Mouse (Mus musculus) urinary bladder, adult 2 months (tissue): ENCODE data around the gene Ebpl. TPM values are rescaled to one million over a fixed set of nuclear protein-coding genes. Genes with fewer than 3 reads are reported as not detected.

Source experiments
- DNase-seq: peaks from one replicate; pipeline ENCODE4 v3.0.0; 2022; ENCODE audit warnings: low spot score
- polyA plus RNA-seq: library from polyadenylated mRNA; depleted of rRNA; stranded (reverse); fragments of >200 nt; gene quantifications from 2 replicates; pipeline ENCODE4 v1.2.3, GENCODE M21; 2012; rRNA removed

Gene Ebpl
- 10.8 and 10.9 TPM in 2 replicates for polyA plus RNA-seq

DNA sequence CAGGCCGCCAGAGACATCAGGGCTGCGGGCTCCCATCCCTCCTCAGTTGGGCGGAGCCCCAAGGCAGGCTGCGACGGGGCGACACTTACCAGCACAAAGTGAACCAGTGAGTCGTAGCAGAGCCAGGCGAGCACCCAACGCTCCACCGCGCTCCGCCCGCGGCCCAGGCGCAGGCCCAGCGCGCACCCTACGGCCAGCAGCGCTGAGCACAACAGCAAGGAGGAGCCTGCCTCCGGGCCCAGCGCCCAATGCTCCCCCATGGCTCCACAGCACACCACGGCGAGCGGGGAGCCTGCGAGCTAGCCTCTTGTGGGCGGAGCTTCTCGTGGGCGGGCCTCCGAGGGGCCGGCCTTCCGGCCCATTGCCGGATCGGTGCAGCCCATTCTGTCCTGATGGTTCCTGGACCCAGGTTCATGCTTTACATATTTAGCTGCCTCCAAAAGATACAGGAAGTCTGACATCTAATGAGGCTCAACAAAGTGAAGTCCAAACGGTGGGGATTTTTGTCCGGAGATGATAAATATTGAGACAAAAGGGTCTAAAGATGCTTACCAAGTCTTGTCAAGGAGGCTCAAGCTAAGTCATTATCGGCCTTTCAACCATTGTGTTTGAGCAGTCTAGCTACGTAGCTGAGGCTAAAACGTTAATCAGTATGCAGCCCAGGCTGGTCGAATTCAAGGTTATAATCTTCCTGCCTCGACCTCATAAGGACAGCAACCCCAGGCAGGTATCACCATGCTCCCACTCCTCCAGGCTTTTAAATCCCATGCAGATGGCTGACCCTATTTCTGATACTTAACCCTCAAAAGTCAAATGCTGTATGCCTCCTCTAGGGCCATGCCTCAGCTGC lies at the start of gene Ebpl:
Gene Ebpl (minus strand): TSS at position 309 of the 850 bp plus-strand sequence.
- peak; percentile 90 for DNase-seq

DNA sequence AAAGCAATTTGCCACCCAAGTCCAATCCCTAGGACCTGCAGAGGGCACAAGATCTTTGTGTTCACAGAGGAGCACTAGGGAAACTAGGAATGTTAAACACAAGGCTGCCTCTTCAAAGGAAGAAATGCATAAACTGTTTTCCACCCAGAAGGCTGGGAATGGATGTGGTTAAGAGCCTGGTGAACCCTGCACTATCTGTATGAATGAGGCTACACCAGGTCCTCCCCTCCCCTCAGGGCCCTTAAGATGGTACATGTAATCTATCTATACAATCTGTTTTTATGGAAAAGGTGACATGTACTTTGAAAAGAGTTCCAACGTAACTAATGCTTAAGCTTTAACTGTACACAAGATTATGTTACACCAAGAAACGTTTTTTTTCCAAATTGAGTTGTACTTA lies 49.8 kb upstream of the Ebpl start:
- no peak for DNase-seq

DNA sequence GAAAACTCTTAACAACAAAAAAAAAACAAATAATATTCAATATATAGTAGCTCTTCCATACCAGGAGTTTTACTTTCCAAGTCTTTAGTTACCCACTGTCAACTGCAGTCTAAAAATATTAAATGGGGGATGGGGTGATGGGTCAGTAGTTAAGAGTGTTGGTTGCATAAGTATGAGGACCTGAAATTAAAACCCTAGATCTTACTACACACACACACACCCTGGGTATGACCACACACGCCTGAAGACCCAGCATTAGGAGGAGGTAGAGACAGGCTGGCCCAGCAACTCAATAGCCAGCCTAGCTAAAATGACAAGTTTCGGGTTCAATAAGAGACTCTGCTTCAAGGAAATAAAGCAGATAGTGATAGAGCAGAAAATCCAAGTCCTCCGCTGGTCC lies 46.8 kb upstream of the Ebpl start:
- DNase-seq: no peak

DNA sequence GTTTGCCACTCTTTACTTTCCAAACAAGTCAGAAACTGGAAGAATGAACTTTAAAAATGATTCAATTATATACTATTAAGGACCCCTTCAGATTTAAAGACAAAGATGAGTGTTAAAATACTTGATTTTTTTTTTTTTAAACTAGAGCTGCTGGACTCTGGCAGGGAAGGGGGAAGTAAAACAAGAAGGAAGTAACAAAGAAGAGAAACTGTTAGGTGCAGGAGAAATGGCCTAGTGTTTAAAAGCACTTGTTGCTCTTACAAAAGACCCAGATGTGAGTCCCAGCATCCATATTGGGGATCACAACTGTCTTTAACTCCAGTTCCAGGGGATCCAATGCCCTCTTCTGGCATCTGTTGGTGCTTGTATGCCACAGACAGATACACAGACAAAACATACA lies 45.5 kb upstream of the Ebpl start:
- no peak for DNase-seq

GRCm38 (mm10) chr14:61404941-61405340 lies 44.7 kb upstream of the Ebpl start:
- DNase-seq: no peak

- DNase-seq: no peak
Observed at GRCm38 (mm10) chr14:61394745-61395144, 34.5 kb upstream of the Ebpl start.

GRCm38 (mm10) chr14:61390586-61390985 lies 30.3 kb upstream of the Ebpl start:
- no peak for DNase-seq

DNA sequence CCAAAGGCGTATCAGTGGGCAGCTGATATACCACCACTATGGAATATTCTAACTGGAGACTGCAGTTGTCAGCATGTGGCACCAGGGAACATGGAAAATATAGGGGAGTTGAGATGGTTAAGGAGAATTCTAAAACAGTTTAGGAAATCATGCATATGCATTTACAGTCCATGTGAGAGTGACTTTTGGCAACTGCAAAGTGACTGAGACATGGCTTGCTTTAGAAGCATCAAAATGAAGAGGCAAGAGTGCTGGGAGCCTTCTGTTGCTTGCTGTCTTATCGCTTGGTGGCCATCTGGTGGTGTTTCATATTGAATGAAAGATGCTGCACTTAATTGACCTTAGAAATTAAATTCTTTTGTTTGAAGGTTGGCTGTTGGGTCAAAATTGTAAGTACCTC lies 7.1 kb upstream of the Ebpl start:
- no peak for DNase-seq

- no peak for DNase-seq
Observed at GRCm38 (mm10) chr14:61364656-61365055, 4.4 kb upstream of the Ebpl start.

DNA sequence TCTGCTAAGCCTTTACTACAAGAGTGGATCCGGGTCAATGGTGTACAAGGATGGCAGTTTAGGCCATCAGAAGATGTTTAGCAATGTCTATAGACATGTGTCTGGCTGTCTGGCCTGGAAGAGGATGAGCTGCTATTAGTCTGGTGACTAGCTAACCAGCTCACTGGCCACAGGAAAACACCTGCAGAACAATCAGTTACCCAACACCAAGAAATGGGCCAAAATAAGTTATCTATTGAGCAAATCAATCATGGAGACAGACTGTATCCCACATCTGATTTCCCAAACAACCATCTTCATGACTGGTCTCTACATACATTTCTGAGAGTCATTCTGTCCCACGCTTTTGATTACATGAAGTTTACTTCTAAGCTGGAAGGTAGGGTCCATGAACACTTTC lies 3.5 kb upstream of the Ebpl start:
- no peak for DNase-seq

- no peak for DNase-seq
Observed at GRCm38 (mm10) chr14:61362268-61362667, 2.0 kb upstream of the Ebpl start.

DNA sequence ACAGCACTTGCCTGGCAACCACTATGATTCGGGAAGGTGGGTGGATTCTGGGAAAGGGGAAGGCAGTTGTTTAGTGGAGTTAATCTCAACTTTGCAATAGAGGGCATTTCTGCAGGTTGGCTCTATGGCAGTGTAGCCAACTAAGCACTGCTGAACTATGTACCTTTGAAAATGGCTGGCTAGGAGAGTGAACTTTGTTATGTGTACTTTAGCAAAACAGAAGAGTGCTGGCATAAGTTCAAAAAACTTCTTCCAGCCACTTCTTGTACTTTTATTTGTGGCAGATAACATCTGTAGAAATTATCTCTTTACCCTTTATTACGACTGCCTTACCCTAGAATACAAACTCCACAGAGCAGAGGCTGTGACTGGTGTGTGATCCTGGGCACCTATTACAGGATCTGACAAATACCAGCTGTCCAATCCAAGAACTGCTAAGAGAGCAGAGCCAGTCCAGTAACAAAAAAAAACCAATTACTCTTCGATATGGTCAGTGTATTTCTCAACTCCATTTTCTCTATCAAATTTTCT lies 807 bp upstream of the Ebpl start:
- no peak for DNase-seq

GRCm38 (mm10) chr14:61354251-61355235 lies 5.7 kb downstream of the Ebpl start:
- DNase-seq: no peak

DNA sequence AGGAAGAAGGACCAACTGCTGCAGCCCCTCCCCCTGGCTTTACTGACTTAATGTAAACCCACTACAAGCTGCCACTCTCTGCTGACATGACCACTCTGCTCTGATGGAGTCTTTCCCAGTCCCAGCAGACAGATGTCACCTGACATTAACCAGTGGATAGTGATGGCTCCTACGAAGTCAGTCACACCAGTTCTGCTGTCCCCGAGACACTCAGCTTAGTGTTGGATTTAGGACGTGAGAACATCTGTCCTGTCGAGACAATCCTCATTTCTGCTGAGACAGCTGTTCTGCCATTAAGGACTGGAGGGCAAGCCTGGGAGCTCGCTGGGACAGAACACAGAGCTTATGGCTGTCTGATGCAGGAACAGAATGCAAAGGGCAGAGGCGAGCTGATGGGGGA lies 9.4 kb downstream of the Ebpl start:
- DNase-seq: no peak

DNA sequence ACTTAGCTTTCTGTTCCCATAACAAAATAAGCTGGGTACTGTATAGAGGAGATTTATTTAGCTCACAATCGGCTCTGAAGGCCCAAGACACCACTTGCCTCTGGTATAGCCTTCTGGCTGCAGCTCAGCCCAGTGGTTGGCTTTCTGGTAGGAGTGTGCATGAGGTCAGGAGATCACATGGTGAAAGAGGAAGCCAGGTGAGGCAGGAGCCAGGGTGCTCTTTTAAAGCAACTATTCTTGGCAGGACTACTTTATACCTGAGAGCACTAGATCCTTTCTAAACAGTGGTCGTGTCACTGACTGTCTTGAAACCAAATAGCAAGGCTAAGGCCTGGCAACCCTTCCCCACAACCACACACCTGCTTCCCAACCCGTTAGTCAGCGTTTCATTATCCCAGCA lies 10.4 kb downstream of the Ebpl start:
- no peak for DNase-seq

DNA sequence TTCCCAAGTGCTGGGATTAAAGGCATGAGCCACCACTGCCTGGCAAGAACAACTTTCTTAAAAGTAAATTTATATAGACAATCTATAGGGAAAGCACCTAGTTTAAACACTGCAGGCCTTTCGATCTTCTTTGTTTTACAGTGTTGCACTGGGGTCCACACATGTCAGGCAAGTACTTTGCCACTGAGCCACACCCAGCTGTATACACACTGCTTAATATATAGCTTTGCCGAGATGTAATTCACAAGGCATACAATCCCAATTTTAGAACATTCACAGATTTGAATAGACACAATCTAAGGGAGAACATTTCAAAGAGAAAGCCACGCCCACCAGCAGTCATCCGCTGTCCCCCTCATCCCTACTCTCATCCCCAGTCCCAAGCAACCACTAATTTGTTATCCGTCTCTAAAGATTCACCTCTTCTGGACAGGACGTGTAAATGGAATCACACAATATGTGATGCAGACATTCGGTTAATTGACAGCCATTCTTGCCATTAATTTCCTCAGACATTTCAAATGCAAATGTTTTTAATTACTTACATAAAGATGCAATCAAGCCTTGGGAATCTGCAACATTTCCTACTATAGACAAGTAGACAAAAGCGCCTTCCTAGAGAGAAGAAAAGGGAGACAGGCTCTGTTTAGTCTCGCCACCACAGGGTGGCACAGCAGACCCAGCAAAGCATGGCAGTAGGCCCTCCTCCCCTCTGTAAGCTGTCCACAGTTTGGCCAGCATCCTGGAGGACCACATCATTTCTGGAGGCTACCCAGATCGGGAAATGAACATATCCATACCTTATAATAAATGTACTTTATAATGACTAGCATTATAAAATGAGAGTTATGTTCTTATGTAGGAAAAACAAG lies 13.2 kb downstream of the Ebpl start:
- no peak for DNase-seq

- no peak for DNase-seq
Observed at GRCm38 (mm10) chr14:61344590-61344989, 15.6 kb downstream of the Ebpl start.

GRCm38 (mm10) chr14:61339381-61339780 lies 20.9 kb downstream of the Ebpl start:
- no peak for DNase-seq

DNA sequence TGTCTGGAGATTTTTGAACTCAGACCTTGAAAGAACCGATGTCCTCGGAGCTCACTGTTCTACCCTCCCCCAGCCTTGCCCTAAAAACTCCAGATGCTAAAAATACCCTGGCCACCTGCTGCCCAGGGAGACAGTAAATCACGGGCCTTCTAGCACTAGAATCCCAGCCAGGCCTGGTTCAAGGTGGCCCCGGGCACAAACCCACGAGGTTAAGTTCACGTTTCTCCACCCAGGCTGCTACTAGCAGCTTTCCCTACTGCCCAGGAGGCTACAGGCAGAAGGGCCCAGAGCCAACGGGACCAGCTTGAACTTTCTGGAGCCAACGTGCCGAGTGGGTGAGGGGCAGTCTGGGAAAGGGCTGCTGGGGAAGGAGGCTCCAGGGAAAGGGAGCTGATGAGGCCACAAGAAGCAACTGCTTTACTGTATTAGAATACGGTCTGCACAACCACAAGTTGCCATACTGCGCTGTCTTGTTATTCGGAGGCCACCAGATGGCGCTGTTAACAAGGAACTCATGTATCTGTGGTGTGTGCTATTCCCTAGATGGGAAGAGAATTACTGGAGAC lies 29.2 kb downstream of the Ebpl start:
- DNase-seq: peak; percentile 67

DNA sequence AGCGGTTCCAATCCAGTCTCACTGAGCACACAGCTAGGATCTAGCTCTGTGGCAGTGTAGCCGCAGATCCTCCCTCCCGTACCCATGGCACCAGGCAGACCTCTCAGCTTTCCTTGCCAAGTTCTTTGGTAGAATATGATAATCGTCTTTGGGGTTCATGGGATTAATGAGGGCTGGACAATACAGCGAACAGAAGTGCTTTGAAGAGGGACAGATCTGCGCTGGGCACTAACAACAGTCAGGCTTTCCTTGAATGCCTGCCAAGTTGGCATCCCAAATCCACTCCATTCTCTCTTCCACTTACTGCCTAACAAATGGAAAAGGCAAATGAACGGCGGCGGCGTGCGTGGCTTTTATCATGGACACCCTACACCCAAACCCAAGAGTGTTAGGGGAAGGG lies 29.6 kb downstream of the Ebpl start:
- no peak for DNase-seq
